In the genomic region with DNA sequence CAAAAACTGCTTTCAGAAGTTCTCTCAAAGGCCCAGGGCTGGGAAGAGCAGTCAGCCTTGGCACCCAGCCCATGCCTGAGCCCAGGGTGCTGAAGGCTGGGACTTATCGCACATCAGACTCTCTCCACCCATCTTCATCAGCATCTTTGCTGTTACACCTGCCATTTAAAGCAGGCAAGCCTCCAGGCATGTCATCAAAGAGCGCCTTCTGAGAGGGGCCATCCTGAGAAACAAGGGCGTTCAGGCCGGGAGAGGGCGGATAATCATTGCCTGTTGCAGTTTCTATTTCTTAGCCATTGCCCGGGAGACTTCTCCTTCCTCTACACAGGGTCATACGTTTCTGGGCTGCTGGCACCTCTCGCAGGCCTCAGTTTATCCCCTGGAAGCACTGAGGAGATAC, we compare ENCODE assay signal across 13 mouse cellular contexts. TPM values are rescaled to one million over a fixed set of nuclear protein-coding genes. Genes with fewer than 3 reads are reported as not detected.
DNase-seq lines count a peak whose midpoint lies in the region; ATAC-seq and TF ChIP-seq lines count a peak whose summit lies in the region.
"Had no signal": no experiment of that assay in that cellular context is flagged by ENCODE, and none has a peak within 500 bp of the region (broad histone marks: within the 10 kb centered on the region; RNA-seq: fewer than 3 reads in every experiment).

No protein-coding gene starts in this region.

- peak overlapping the region; percentile 67 for H3K27ac ChIP-seq in midbrain, embryonic 10.5 days (replicated peaks)
- H3K27ac ChIP-seq in midbrain, postnatal 0 days (ENCODE audit: low read depth, low read length), result no peak overlapping the region
- H3K27ac ChIP-seq in bone marrow, adult 2 months (ENCODE audit: control insufficient read depth, insufficient read depth, low read depth, low read length, poor library complexity), result peak overlapping the region; percentile 49
- peak overlapping the region; percentile 49; the same call in 1 of the 2 replicates for H3K27ac ChIP-seq in liver, postnatal 0 days (ENCODE audit: low read depth)
- H3K27ac ChIP-seq in lung, postnatal 0 days (ENCODE audit: low read length), result no peak overlapping the region
- H3K27ac ChIP-seq: forebrain, embryonic 13.5 days had no signal

- no peak for ATAC-seq in midbrain, postnatal 0 days (ENCODE audit: low FRiP score)
- ATAC-seq in liver, postnatal 0 days, result no peak
- ATAC-seq in lung, postnatal 0 days, result no peak
- ATAC-seq: forebrain, embryonic 13.5 days; midbrain, embryonic 16.5 days had no signal

- no peak for TF ChIP-seq EP300 in liver, postnatal 0 days (IDR thresholded peaks at IDR 0.05; ENCODE audit: low read depth)
- TF ChIP-seq EP300 in lung, postnatal 0 days (IDR thresholded peaks at IDR 0.05), result no peak

- intact Hi-C loops in left cerebral cortex, postnatal 25 days (cut with DNase I), result no loop called here

- no peak overlapping the region for H3K9ac ChIP-seq in midbrain, postnatal 0 days (replicated peaks; ENCODE audit: low read length, poor library complexity, severe bottlenecking)
- H3K9ac ChIP-seq in liver, postnatal 0 days (replicated peaks), result 0 out of 2 replicates have a peak overlapping the region, but pooled peaks have one; percentile 30
- H3K9ac ChIP-seq in lung, postnatal 0 days (replicated peaks; ENCODE audit: low read depth), result no peak overlapping the region

- no peaks in the 10 kb centered on the region for H3K9me3 ChIP-seq in midbrain, embryonic 10.5 days (replicated peaks)
- H3K9me3 ChIP-seq in midbrain, postnatal 0 days (ENCODE audit: low read length), result no peaks in the 10 kb centered on the region
- H3K9me3 ChIP-seq in liver, postnatal 0 days (ENCODE audit: low read length), result no peaks in the 10 kb centered on the region
- H3K9me3 ChIP-seq in lung, postnatal 0 days (ENCODE audit: low read length), result no peaks in the 10 kb centered on the region
- H3K9me3 ChIP-seq: forebrain, embryonic 13.5 days had no signal

- TF ChIP-seq CTCF in midbrain, postnatal 0 days (IDR thresholded peaks at IDR 0.05), result no peak
- no peak for TF ChIP-seq CTCF in bone marrow, adult 2 months (IDR thresholded peaks at IDR 0.05; ENCODE audit: control insufficient read depth, insufficient read depth, low read length)
- TF ChIP-seq CTCF in liver, postnatal 0 days (IDR thresholded peaks at IDR 0.05; ENCODE audit: low read depth), result no peak
- TF ChIP-seq CTCF in lung, postnatal 0 days (IDR thresholded peaks at IDR 0.05), result no peak

- peak; percentile 58 for DNase-seq in cerebellum, adult 9-11 months
- DNase-seq in cerebellum, adult 11 months, result no peak
- no peak for DNase-seq in midbrain, embryonic 10.5 days (ENCODE audit: low spot score)
- DNase-seq in midbrain, postnatal 0 days (ENCODE audit: low spot score), result no peak
- peak; percentile 41 for DNase-seq in liver, postnatal 0 days
- DNase-seq in lung, postnatal 0 days (ENCODE audit: low spot score), result no peak
- DNase-seq in left cerebral cortex, postnatal 25 days (ENCODE audit: low spot score in 2 of 2), result no peak
- DNase-seq: B cell, adult 2 months; lung, adult 2 months had no signal

- WGBS in midbrain, embryonic 10.5 days, result 84% methylated on average over 8 of the region's 8 CpGs
- 81% methylated on average over 8 of the region's 8 CpGs for WGBS in midbrain, postnatal 0 days
- 56% methylated on average over 8 of the region's 8 CpGs for WGBS in bone marrow, adult 2 months
- 63% methylated on average over 8 of the region's 8 CpGs for whole genome bisulfite sequencing in liver, postnatal 0 days (ENCODE audit: insufficient replicate concordance)
- 80% methylated on average over 8 of the region's 8 CpGs for WGBS in lung, postnatal 0 days

- TF ChIP-seq POLR2A in bone marrow, adult 2 months (IDR thresholded peaks at IDR 0.05; ENCODE audit: borderline replicate concordance, control insufficient read depth, low read depth, low read length), result no peak

- no peak overlapping the region for H3K4me2 ChIP-seq in midbrain, postnatal 0 days (ENCODE audit: low read depth, low read length, poor library complexity, severe bottlenecking)
- H3K4me2 ChIP-seq in liver, postnatal 0 days (ENCODE audit: low read depth, low read length), result peak overlapping the region; percentile 20
- no peak overlapping the region for H3K4me2 ChIP-seq in lung, postnatal 0 days (replicated peaks; ENCODE audit: low read depth, low read length)
- H3K4me2 ChIP-seq: forebrain, embryonic 13.5 days had no signal

- H3K27me3 ChIP-seq in midbrain, embryonic 10.5 days (ENCODE audit: low read depth, poor library complexity, severe bottlenecking), result no peaks in the 10 kb centered on the region; the same call in 1 of the 2 replicates
- H3K27me3 ChIP-seq in midbrain, postnatal 0 days (ENCODE audit: insufficient read depth, low read length), result no peaks in the 10 kb centered on the region
- H3K27me3 ChIP-seq in liver, postnatal 0 days (ENCODE audit: insufficient read depth, low read length), result no peaks in the 10 kb centered on the region
- H3K27me3 ChIP-seq in lung, postnatal 0 days (replicated peaks; ENCODE audit: insufficient read depth, low read length), result no peaks in the 10 kb centered on the region
- H3K27me3 ChIP-seq: forebrain, embryonic 13.5 days had no signal

- H3K4me3 ChIP-seq in midbrain, embryonic 10.5 days, result no peak overlapping the region
- no peak overlapping the region for H3K4me3 ChIP-seq in midbrain, postnatal 0 days (ENCODE audit: low read depth, low read length)
- no peak overlapping the region for H3K4me3 ChIP-seq in bone marrow, adult 2 months (replicated peaks; ENCODE audit: control insufficient read depth, low read depth, low read length)
- no peak overlapping the region for H3K4me3 ChIP-seq in liver, postnatal 0 days (ENCODE audit: low read depth, low read length)
- no peak overlapping the region for H3K4me3 ChIP-seq in lung, postnatal 0 days (ENCODE audit: low read depth, low read length)
- H3K4me3 ChIP-seq: forebrain, embryonic 13.5 days had no signal

- peaks cover 68% of the 10 kb centered on the region for H3K4me1 ChIP-seq in midbrain, embryonic 10.5 days
- H3K4me1 ChIP-seq in midbrain, postnatal 0 days (ENCODE audit: insufficient read depth, low read length), result peaks cover 17% of the 10 kb centered on the region
- H3K4me1 ChIP-seq in bone marrow, adult 2 months (ENCODE audit: control insufficient read depth, insufficient read depth, low read length), result peaks cover 3% of the 10 kb centered on the region
- peaks cover 53% of the 10 kb centered on the region for H3K4me1 ChIP-seq in liver, postnatal 0 days (ENCODE audit: insufficient read depth)
- peaks cover 14% of the 10 kb centered on the region; the same call in 1 of the 2 replicates for H3K4me1 ChIP-seq in lung, postnatal 0 days (ENCODE audit: insufficient read depth, low read depth, low read length)

- H3K36me3 ChIP-seq in midbrain, embryonic 10.5 days, result no peaks in the 10 kb centered on the region
- no peaks in the 10 kb centered on the region for H3K36me3 ChIP-seq in midbrain, postnatal 0 days (ENCODE audit: insufficient read depth, low read length)
- no peaks in the 10 kb centered on the region for H3K36me3 ChIP-seq in liver, postnatal 0 days (replicated peaks; ENCODE audit: insufficient read depth, low read length)
- H3K36me3 ChIP-seq in lung, postnatal 0 days (ENCODE audit: insufficient read depth, low read length), result no peaks in the 10 kb centered on the region

RNA-seq across cellular contexts. Expression of a gene that starts 3.0 kb away (rescaled TPM):
- 8.6 and 9.0 TPM in 2 replicates for polyA plus RNA-seq in midbrain, embryonic 10.5 days (2016; fragmentation: Nextera tagmentation; extraction: Ambion mirVana)
- total RNA-seq in midbrain, postnatal 0 days (2014; rRNA removed), result 179 and 217 TPM in 2 replicates
- 18.2 and 20.4 TPM in 2 replicates for polyA plus RNA-seq in midbrain, postnatal 0 days (2015; fragmentation: Nextera tagmentation; extraction: Ambion mirVana)
- polyA plus RNA-seq in bone marrow, adult 2 months (2011; ENCODE audit: insufficient read depth, insufficient read length, low replicate concordance, missing spikeins), result 68.1 and 73.2 TPM in 2 replicates
- polyA plus RNA-seq in liver, postnatal 0 days (2015; fragmentation: Nextera tagmentation; extraction: Ambion mirVana), result 5.7 and 6.1 TPM in 2 replicates
- 9.8 and 11.5 TPM in 2 replicates for polyA plus RNA-seq in lung, postnatal 0 days (2015; fragmentation: Nextera tagmentation; extraction: Ambion mirVana)
- 100 to 1,000 TPM; 675 to 703 TPM for total RNA-seq in left cerebral cortex, postnatal 25 days (2021)

RNA-seq across cellular contexts. Expression of a gene that starts 11.7 kb away (rescaled TPM):
- polyA plus RNA-seq in midbrain, embryonic 10.5 days (2016; fragmentation: Nextera tagmentation; extraction: Ambion mirVana), result 0.20 TPM in 1 of 2 replicates, not detected in the other
- not detected in 2 replicates for total RNA-seq in midbrain, postnatal 0 days (2014; rRNA removed)
- polyA plus RNA-seq in midbrain, postnatal 0 days (2015; fragmentation: Nextera tagmentation; extraction: Ambion mirVana), result 0.29 and 0.39 TPM in 2 replicates
- polyA plus RNA-seq in bone marrow, adult 2 months (2011; ENCODE audit: insufficient read depth, insufficient read length, low replicate concordance, missing spikeins), result not detected in 2 replicates
- polyA plus RNA-seq in liver, postnatal 0 days (2015; fragmentation: Nextera tagmentation; extraction: Ambion mirVana), result 0.13 and 0.96 TPM in 2 replicates
- polyA plus RNA-seq in lung, postnatal 0 days (2015; fragmentation: Nextera tagmentation; extraction: Ambion mirVana), result 0.33 and 0.55 TPM in 2 replicates
- under 1 TPM in 1 of 2 experiments, not detected in 1; 0.46 TPM for total RNA-seq in left cerebral cortex, postnatal 25 days (2021)
- polyA plus RNA-seq: forebrain, embryonic 13.5 days had no signal

RNA-seq across cellular contexts. Expression of a gene that starts 20.5 kb away (rescaled TPM):
- polyA plus RNA-seq in midbrain, embryonic 10.5 days (2016; fragmentation: Nextera tagmentation; extraction: Ambion mirVana), result not detected in 2 replicates
- total RNA-seq in midbrain, postnatal 0 days (2014; rRNA removed), result not detected in 2 replicates
- not detected in 2 replicates for polyA plus RNA-seq in midbrain, postnatal 0 days (2015; fragmentation: Nextera tagmentation; extraction: Ambion mirVana)
- polyA plus RNA-seq in bone marrow, adult 2 months (2011; ENCODE audit: insufficient read depth, insufficient read length, low replicate concordance, missing spikeins), result not detected in 2 replicates
- not detected in 2 replicates for polyA plus RNA-seq in liver, postnatal 0 days (2015; fragmentation: Nextera tagmentation; extraction: Ambion mirVana)
- not detected in 2 replicates for polyA plus RNA-seq in lung, postnatal 0 days (2015; fragmentation: Nextera tagmentation; extraction: Ambion mirVana)
- not detected for total RNA-seq in left cerebral cortex, postnatal 25 days (2021)
- total RNA-seq: heart, adult 8-10 months had no signal
- polyA plus RNA-seq: forebrain, embryonic 13.5 days; lung, adult 2 months; midbrain, embryonic 16.5 days had no signal

RNA-seq across cellular contexts. Expression of a gene that starts 21.8 kb away (rescaled TPM):
- 40.8 and 58.6 TPM in 2 replicates for polyA plus RNA-seq in midbrain, embryonic 10.5 days (2016; fragmentation: Nextera tagmentation; extraction: Ambion mirVana)
- total RNA-seq in midbrain, postnatal 0 days (2014; rRNA removed), result 221 and 243 TPM in 2 replicates
- polyA plus RNA-seq in midbrain, postnatal 0 days (2015; fragmentation: Nextera tagmentation; extraction: Ambion mirVana), result 158 and 161 TPM in 2 replicates
- 54.0 and 80.3 TPM in 2 replicates for polyA plus RNA-seq in bone marrow, adult 2 months (2011; ENCODE audit: insufficient read depth, insufficient read length, low replicate concordance, missing spikeins)
- 14.5 and 16.1 TPM in 2 replicates for polyA plus RNA-seq in liver, postnatal 0 days (2015; fragmentation: Nextera tagmentation; extraction: Ambion mirVana)
- 5.4 and 5.8 TPM in 2 replicates for polyA plus RNA-seq in lung, postnatal 0 days (2015; fragmentation: Nextera tagmentation; extraction: Ambion mirVana)
- total RNA-seq in left cerebral cortex, postnatal 25 days (2021), result 10 to 100 TPM; 30.8 to 31.1 TPM

RNA-seq across cellular contexts. Expression of a gene that starts 51.8 kb away (rescaled TPM):
- polyA plus RNA-seq in midbrain, embryonic 10.5 days (2016; fragmentation: Nextera tagmentation; extraction: Ambion mirVana), result 85.4 and 177 TPM in 2 replicates
- 44.7 and 50.3 TPM in 2 replicates for total RNA-seq in midbrain, postnatal 0 days (2014; rRNA removed)
- polyA plus RNA-seq in midbrain, postnatal 0 days (2015; fragmentation: Nextera tagmentation; extraction: Ambion mirVana), result 65.4 and 67.5 TPM in 2 replicates
- 30.0 and 79.6 TPM in 2 replicates for polyA plus RNA-seq in bone marrow, adult 2 months (2011; ENCODE audit: insufficient read depth, insufficient read length, low replicate concordance, missing spikeins)
- 29.8 and 37.8 TPM in 2 replicates for polyA plus RNA-seq in liver, postnatal 0 days (2015; fragmentation: Nextera tagmentation; extraction: Ambion mirVana)
- polyA plus RNA-seq in lung, postnatal 0 days (2015; fragmentation: Nextera tagmentation; extraction: Ambion mirVana), result 464 and 478 TPM in 2 replicates
- total RNA-seq in left cerebral cortex, postnatal 25 days (2021), result 10 to 100 TPM; 22.8 to 31.9 TPM

Comparison
In these comparisons a context has a peak if more than half of its experiments do, and no peak if none do; other contexts are left out.
1. DNase-seq: peak in cerebellum, adult 9-11 months (single experiment) and liver, postnatal 0 days (single experiment); none in cerebellum, adult 11 months (single experiment), midbrain, embryonic 10.5 days (single experiment), midbrain, postnatal 0 days (single experiment), lung, postnatal 0 days (single experiment) and left cerebral cortex, postnatal 25 days (0 of 2).
2. H3K27ac ChIP-seq: peak in midbrain, embryonic 10.5 days (single experiment), bone marrow, adult 2 months (single experiment) and liver, postnatal 0 days (single experiment); none in midbrain, postnatal 0 days (single experiment) and lung, postnatal 0 days (single experiment).